Mouse (Mus musculus): Measurements from ENCODE around the gene Krt2.

Krt2 gene

DNA sequence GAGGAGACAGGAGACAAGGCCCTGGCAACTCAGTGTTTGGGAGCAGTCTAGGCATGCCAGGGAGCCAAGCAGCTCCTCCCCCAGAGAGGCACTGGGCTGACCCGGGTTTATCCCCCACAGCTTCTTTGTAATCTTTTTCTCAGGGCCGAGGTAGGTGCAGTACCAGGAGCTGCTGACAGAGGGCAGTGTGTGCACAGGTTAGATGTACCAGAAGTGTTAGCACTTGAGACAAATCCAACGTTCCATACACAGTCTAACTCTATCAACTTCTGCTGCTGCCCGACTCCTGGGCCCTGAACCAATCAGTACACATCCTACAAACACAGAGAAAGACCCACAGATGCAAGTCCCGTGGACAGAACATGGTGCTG lies 45.3 kb downstream of the Krt2 start:
- peak; percentile 78 for DNase-seq (ENCODE audit: low read depth, low spot score)

- peak; percentile 7 for DNase-seq (ENCODE audit: low read depth, low spot score)
Observed at GRCm38 (mm10) chr15:101772080-101772710, 45.8 kb downstream of the Krt2 start.

GRCm38 (mm10) chr15:101770226-101770625 lies 47.7 kb downstream of the Krt2 start:
- no peak for DNase-seq (ENCODE audit: low read depth, low spot score)
